Mouse (Mus musculus): ENCODE results near the gene Nrxn1. TPM values are rescaled to one million over a fixed set of nuclear protein-coding genes. Genes with fewer than 3 reads are reported as not detected.

The Nrxn1 gene
- polyA plus RNA-seq, 1 experiment from 2014 or later: 12.2 TPM

GRCm38 (mm10) chr17:90638970-90639524 lies 453.8 kb downstream of the Nrxn1 start:
- Histone ChIP-seq H3K36me3 (ENCODE audit: control insufficient read depth, insufficient read depth, low read length) (no peaks in the 10 kb centered on the region), H3K27me3 (replicated peaks; ENCODE audit: control insufficient read depth, insufficient read depth, low read length) (no peaks in the 10 kb centered on the region), H3K27ac (replicated peaks; ENCODE audit: low read depth, low read length) (no peak overlapping the region), H3K4me3 (ENCODE audit: low read depth, low read length) (no peak overlapping the region), H3K4me2 (ENCODE audit: low read depth, low read length) (no peak overlapping the region), H3K4me1 (ENCODE audit: control insufficient read depth, insufficient read depth, low read length) (no peaks in the 10 kb centered on the region), H3K9me3 (ENCODE audit: control insufficient read depth, low read length) (no peaks in the 10 kb centered on the region), H3K9ac (ENCODE audit: low read depth, low read length) (no peak overlapping the region)
- DNase-seq (ENCODE audit: low spot score) (peak; percentile 12), ATAC-seq (ENCODE audit: low read depth) (peak; percentile 78; the same call in 1 of the 2 replicates)
- 71% methylated on average over 2 of the region's 2 CpGs for WGBS

GRCm38 (mm10) chr17:90638183-90638727 lies 454.6 kb downstream of the Nrxn1 start:
- H3K27me3 ChIP-seq (replicated peaks; ENCODE audit: control insufficient read depth, insufficient read depth, low read length): no peaks in the 10 kb centered on the region
- H3K36me3 ChIP-seq (ENCODE audit: control insufficient read depth, insufficient read depth, low read length): no peaks in the 10 kb centered on the region
- 86% methylated on average over 4 of the region's 4 CpGs for WGBS
- no peak overlapping the region for H3K4me2 ChIP-seq (ENCODE audit: low read depth, low read length)
- H3K27ac ChIP-seq (replicated peaks; ENCODE audit: low read depth, low read length): no peak overlapping the region
- no peak overlapping the region for H3K4me3 ChIP-seq (ENCODE audit: low read depth, low read length)
- H3K9ac ChIP-seq (ENCODE audit: low read depth, low read length): no peak overlapping the region
- ATAC-seq (ENCODE audit: low read depth): no peak
- H3K9me3 ChIP-seq (ENCODE audit: control insufficient read depth, low read length): no peaks in the 10 kb centered on the region
- no peak for DNase-seq (ENCODE audit: low spot score)
- H3K4me1 ChIP-seq (ENCODE audit: control insufficient read depth, insufficient read depth, low read length): no peaks in the 10 kb centered on the region

GRCm38 (mm10) chr17:90631371-90631770 lies 461.5 kb downstream of the Nrxn1 start:
- Histone ChIP-seq H3K4me3 (ENCODE audit: low read depth, low read length) (no peak overlapping the region), H3K27me3 (replicated peaks; ENCODE audit: control insufficient read depth, insufficient read depth, low read length) (no peaks in the 10 kb centered on the region), H3K27ac (replicated peaks; ENCODE audit: low read depth, low read length) (no peak overlapping the region), H3K9me3 (ENCODE audit: control insufficient read depth, low read length) (no peaks in the 10 kb centered on the region), H3K4me1 (ENCODE audit: control insufficient read depth, insufficient read depth, low read length) (no peaks in the 10 kb centered on the region), H3K9ac (ENCODE audit: low read depth, low read length) (no peak overlapping the region), H3K4me2 (ENCODE audit: low read depth, low read length) (no peak overlapping the region), H3K36me3 (ENCODE audit: control insufficient read depth, insufficient read depth, low read length) (no peaks in the 10 kb centered on the region)
- 53% methylated on average over 2 of the region's 2 CpGs for WGBS
- ATAC-seq (ENCODE audit: low read depth) (no peak), DNase-seq (ENCODE audit: low spot score) (no peak)

GRCm38 (mm10) chr17:90629851-90630250 lies 463.0 kb downstream of the Nrxn1 start:
- H3K4me2 ChIP-seq (ENCODE audit: low read depth, low read length): no peak overlapping the region

GRCm38 (mm10) chr17:90628469-90628868 lies 464.4 kb downstream of the Nrxn1 start:
- no peak overlapping the region for H3K4me2 ChIP-seq (ENCODE audit: low read depth, low read length)
- DNase-seq (ENCODE audit: low spot score) (peak; percentile 62), ATAC-seq (ENCODE audit: low read depth) (peak; percentile 76; the same call in 1 of the 2 replicates)
- no peaks in the 10 kb centered on the region for H3K9me3 ChIP-seq (ENCODE audit: control insufficient read depth, low read length)
- H3K36me3 ChIP-seq (ENCODE audit: control insufficient read depth, insufficient read depth, low read length): no peaks in the 10 kb centered on the region
- H3K27ac ChIP-seq (replicated peaks; ENCODE audit: low read depth, low read length): no peak overlapping the region
- no peak overlapping the region for H3K4me3 ChIP-seq (ENCODE audit: low read depth, low read length)
- H3K4me1 ChIP-seq (ENCODE audit: control insufficient read depth, insufficient read depth, low read length): no peaks in the 10 kb centered on the region
- H3K9ac ChIP-seq (ENCODE audit: low read depth, low read length): no peak overlapping the region
- H3K27me3 ChIP-seq (replicated peaks; ENCODE audit: control insufficient read depth, insufficient read depth, low read length): no peaks in the 10 kb centered on the region
- 18% methylated on average over 2 of the region's 2 CpGs for WGBS

More at GRCm38 (mm10) chr17:90629851-90630250, 463.0 kb downstream of the Nrxn1 start:
- Histone ChIP-seq H3K27ac (replicated peaks; ENCODE audit: low read depth, low read length) (no peak overlapping the region), H3K27me3 (replicated peaks; ENCODE audit: control insufficient read depth, insufficient read depth, low read length) (no peaks in the 10 kb centered on the region), H3K4me1 (ENCODE audit: control insufficient read depth, insufficient read depth, low read length) (no peaks in the 10 kb centered on the region), H3K9me3 (ENCODE audit: control insufficient read depth, low read length) (no peaks in the 10 kb centered on the region), H3K4me3 (ENCODE audit: low read depth, low read length) (no peak overlapping the region), H3K9ac (ENCODE audit: low read depth, low read length) (no peak overlapping the region), H3K36me3 (ENCODE audit: control insufficient read depth, insufficient read depth, low read length) (no peaks in the 10 kb centered on the region)
- 68% methylated on average over 13 of the region's 13 CpGs for WGBS
- DNase-seq (ENCODE audit: low spot score) (no peak), ATAC-seq (ENCODE audit: low read depth) (no peak)

- ATAC-seq (ENCODE audit: low read depth) (no peak), DNase-seq (ENCODE audit: low spot score) (no peak)
- Histone ChIP-seq H3K4me3 (ENCODE audit: low read depth, low read length) (no peak overlapping the region), H3K4me2 (ENCODE audit: low read depth, low read length) (no peak overlapping the region), H3K36me3 (ENCODE audit: control insufficient read depth, insufficient read depth, low read length) (no peaks in the 10 kb centered on the region), H3K9me3 (ENCODE audit: control insufficient read depth, low read length) (no peaks in the 10 kb centered on the region), H3K27ac (replicated peaks; ENCODE audit: low read depth, low read length) (no peak overlapping the region), H3K27me3 (replicated peaks; ENCODE audit: control insufficient read depth, insufficient read depth, low read length) (no peaks in the 10 kb centered on the region), H3K4me1 (ENCODE audit: control insufficient read depth, insufficient read depth, low read length) (no peaks in the 10 kb centered on the region), H3K9ac (ENCODE audit: low read depth, low read length) (no peak overlapping the region)
- 52% methylated on average over 3 of the region's 3 CpGs for WGBS
Observed at GRCm38 (mm10) chr17:90628004-90628403, 464.9 kb downstream of the Nrxn1 start.

GRCm38 (mm10) chr17:90627395-90627794 lies 465.5 kb downstream of the Nrxn1 start:
- H3K27me3 ChIP-seq (replicated peaks; ENCODE audit: control insufficient read depth, insufficient read depth, low read length): no peaks in the 10 kb centered on the region
- ATAC-seq (ENCODE audit: low read depth) (no peak), DNase-seq (ENCODE audit: low spot score) (no peak)
- H3K4me2 ChIP-seq (ENCODE audit: low read depth, low read length): no peak overlapping the region
- no peak overlapping the region for H3K27ac ChIP-seq (replicated peaks; ENCODE audit: low read depth, low read length)
- 67% methylated on average over 3 of the region's 3 CpGs for WGBS
- no peaks in the 10 kb centered on the region for H3K4me1 ChIP-seq (ENCODE audit: control insufficient read depth, insufficient read depth, low read length)
- no peaks in the 10 kb centered on the region for H3K36me3 ChIP-seq (ENCODE audit: control insufficient read depth, insufficient read depth, low read length)
- H3K9me3 ChIP-seq (ENCODE audit: control insufficient read depth, low read length): no peaks in the 10 kb centered on the region
- no peak overlapping the region for H3K9ac ChIP-seq (ENCODE audit: low read depth, low read length)
- H3K4me3 ChIP-seq (ENCODE audit: low read depth, low read length): no peak overlapping the region

- no peaks in the 10 kb centered on the region for H3K27me3 ChIP-seq (replicated peaks; ENCODE audit: control insufficient read depth, insufficient read depth, low read length)
- no peak overlapping the region for H3K4me2 ChIP-seq (ENCODE audit: low read depth, low read length)
- DNase-seq (ENCODE audit: low spot score): no peak
- no peaks in the 10 kb centered on the region for H3K4me1 ChIP-seq (ENCODE audit: control insufficient read depth, insufficient read depth, low read length)
- H3K4me3 ChIP-seq (ENCODE audit: low read depth, low read length): no peak overlapping the region
- WGBS: 45% methylated on average over 1 of the region's 1 CpGs
- no peaks in the 10 kb centered on the region for H3K36me3 ChIP-seq (ENCODE audit: control insufficient read depth, insufficient read depth, low read length)
- no peak overlapping the region for H3K27ac ChIP-seq (replicated peaks; ENCODE audit: low read depth, low read length)
- H3K9ac ChIP-seq (ENCODE audit: low read depth, low read length): no peak overlapping the region
- H3K9me3 ChIP-seq (ENCODE audit: control insufficient read depth, low read length): no peaks in the 10 kb centered on the region
- ATAC-seq (ENCODE audit: low read depth): no peak
Observed at GRCm38 (mm10) chr17:90624591-90625266, 468.1 kb downstream of the Nrxn1 start.

GRCm38 (mm10) chr17:90621828-90622227 lies 471.0 kb downstream of the Nrxn1 start:
- H3K9ac ChIP-seq (ENCODE audit: low read depth, low read length): no peak overlapping the region
- H3K4me1 ChIP-seq (ENCODE audit: control insufficient read depth, insufficient read depth, low read length): no peaks in the 10 kb centered on the region
- DNase-seq (ENCODE audit: low spot score): no peak
- H3K27me3 ChIP-seq (replicated peaks; ENCODE audit: control insufficient read depth, insufficient read depth, low read length): no peaks in the 10 kb centered on the region
- no peak overlapping the region for H3K27ac ChIP-seq (replicated peaks; ENCODE audit: low read depth, low read length)
- no peaks in the 10 kb centered on the region for H3K9me3 ChIP-seq (ENCODE audit: control insufficient read depth, low read length)
- H3K4me2 ChIP-seq (ENCODE audit: low read depth, low read length): no peak overlapping the region
- WGBS: 84% methylated on average over 4 of the region's 4 CpGs
- no peaks in the 10 kb centered on the region for H3K36me3 ChIP-seq (ENCODE audit: control insufficient read depth, insufficient read depth, low read length)
- no peak overlapping the region for H3K4me3 ChIP-seq (ENCODE audit: low read depth, low read length)
- no peak for ATAC-seq (ENCODE audit: low read depth)

Data from embryonic facial prominence, embryonic 14.5 days (tissue).